8 mouse cellular contexts compared by ENCODE assay signal in genomic region chr10:63338914-63339643, GRCm38 (mm10). TPM values are rescaled to one million over a fixed set of nuclear protein-coding genes. Genes with fewer than 3 reads are reported as not detected.
DNase-seq lines count a peak whose midpoint lies in the region; ATAC-seq lines count a peak whose summit lies in the region.

No protein-coding gene starts in this region.

- H3K4me1 ChIP-seq in intestine, embryonic 16.5 days (ENCODE audit: control insufficient read depth, insufficient read depth, low read length), result peaks cover 9% of the 10 kb centered on the region; the same call in 1 of the 2 replicates

- no peaks in the 10 kb centered on the region for H3K9me3 ChIP-seq in intestine, embryonic 16.5 days (ENCODE audit: control insufficient read depth, low read length)

- H3K4me2 ChIP-seq in intestine, embryonic 16.5 days (ENCODE audit: low read depth, low read length), result peak overlapping the region; percentile 92

- no peaks in the 10 kb centered on the region for H3K27me3 ChIP-seq in intestine, embryonic 16.5 days (replicated peaks; ENCODE audit: control insufficient read depth, insufficient read depth, low read length)

- 1% methylated on average over 47 of the region's 74 CpGs for WGBS in intestine, embryonic 16.5 days

- peak; percentile 98 for ATAC-seq in intestine, embryonic 16.5 days

- H3K4me3 ChIP-seq in intestine, embryonic 16.5 days (ENCODE audit: low read length), result peak overlapping the region; percentile 74

- peak overlapping the region; percentile 93 for H3K9ac ChIP-seq in intestine, embryonic 16.5 days (ENCODE audit: low read depth, low read length)

- no peaks in the 10 kb centered on the region for H3K36me3 ChIP-seq in intestine, embryonic 16.5 days (ENCODE audit: control insufficient read depth, insufficient read depth, low read length)

- DNase-seq in adrenal gland, adult 8-10 months, result peak; percentile 83
- DNase-seq in embryo, embryonic 11.5 days (ENCODE audit: low read depth, low spot score), result peak; percentile 83
- DNase-seq in gastrocnemius, postnatal 36 days, result peak; percentile 89 to 91
- peak; percentile 77 to 85 for DNase-seq in left cerebral cortex, postnatal 25 days (ENCODE audit: low spot score in 2 of 2)
- peak; percentile 91 for DNase-seq in mesoderm, embryonic 11.5 days (ENCODE audit: low read depth, low spot score)
- peak; percentile 84 for DNase-seq in right cerebral cortex, postnatal 25 days
- DNase-seq in urinary bladder, postnatal 36 days (ENCODE audit: low spot score in 2 of 2), result peak; percentile 80 to 90

- intact Hi-C loops in gastrocnemius, postnatal 36 days (cut with DNase I), result loop anchor here (5.0 kb wide), 1 partner anchor 38 kb away; no protein-coding TSS in a partner anchor
- intact Hi-C loops in left cerebral cortex, postnatal 25 days (cut with DNase I), result loop anchor here (1.0 to 5.0 kb wide), 2 partner anchors 43 to 317 kb away; partner anchors contain the start of genes Dnajc12, Hnrnph3 and Pbld2

- peak overlapping the region; percentile 89 for H3K27ac ChIP-seq in intestine, embryonic 16.5 days (ENCODE audit: low read length)

RNA-seq across cellular contexts. Expression of gene Sirt1, which starts 42.4 kb away (rescaled TPM):
- total RNA-seq in adrenal gland, adult 8-10 months (2022), result 10 to 100 TPM; 14.0 to 21.8 (median 16.9) TPM
- total RNA-seq in gastrocnemius, postnatal 36 days (2021), result 1 to 10 TPM; 7.5 to 8.3 TPM
- polyA plus RNA-seq in intestine, embryonic 16.5 days (2015; fragmentation: Nextera tagmentation; extraction: Ambion mirVana), result 2.2 and 3.3 TPM in 2 replicates
- 10 to 100 TPM; 12.1 to 13.3 TPM for total RNA-seq in left cerebral cortex, postnatal 25 days (2021)

RNA-seq across cellular contexts. Expression of gene Dnajc12, which starts 43.2 kb away (rescaled TPM):
- 10 to 100 TPM; 18.1 to 40.9 (median 28.0) TPM for total RNA-seq in adrenal gland, adult 8-10 months (2022)
- 10 to 100 TPM; 17.2 to 17.3 TPM for total RNA-seq in gastrocnemius, postnatal 36 days (2021)
- polyA plus RNA-seq in intestine, embryonic 16.5 days (2015; fragmentation: Nextera tagmentation; extraction: Ambion mirVana), result 6.8 TPM in 2 replicates
- total RNA-seq in left cerebral cortex, postnatal 25 days (2021), result 10 to 100 TPM; 17.9 to 20.2 TPM

Comparison
In these comparisons a context has a peak if more than half of its experiments do, and no peak if none do; other contexts are left out.
1. Peak in every context shown above with its lines: DNase-seq, ATAC-seq, H3K4me3 ChIP-seq and H3K27ac ChIP-seq.